Mouse (Mus musculus) adrenal gland, adult (tissue): ENCODE results near the gene Trpv6.
A peak's percentile ranks its signal among the peaks of the same experiment; 100 is the strongest.

Experiments
- DNase-seq, 2 experiments: peaks; one replicate each; pipeline ENCODE4 v3.0.0; 2022 to 2023; ENCODE audit warnings: low spot score in 1 of 2; ENCODE audit not compliant: inconsistent age in 2 of 2

Trpv6 gene

GRCm38 (mm10) chr6:41622661-41623060 is 13.5 kb downstream of the Trpv6 start:
- no peak for DNase-seq

GRCm38 (mm10) chr6:41621241-41621990 is 14.8 kb downstream of the Trpv6 start:
- DNase-seq = no peak

GRCm38 (mm10) chr6:41620173-41620798 is 15.9 kb downstream of the Trpv6 start:
- no peak for DNase-seq

GRCm38 (mm10) chr6:41607637-41608036 is 28.6 kb downstream of the Trpv6 start:
- DNase-seq = peak in 1 of 2 experiments; percentile 16

GRCm38 (mm10) chr6:41606214-41606613 is 30.0 kb downstream of the Trpv6 start:
- DNase-seq = peak; percentile 35 to 87

- no peak for DNase-seq
Observed at GRCm38 (mm10) chr6:41605794-41606104, 30.5 kb downstream of the Trpv6 start.

- DNase-seq = peak; percentile 74 to 94
Observed at GRCm38 (mm10) chr6:41605061-41605793, 31.0 kb downstream of the Trpv6 start, which contains the start of gene Ephb6. Ephb6 (plus strand) TSS chr6:41605482.

GRCm38 (mm10) chr6:41604401-41605050 is 31.7 kb downstream of the Trpv6 start:
- peak; percentile 23 to 83 for DNase-seq

GRCm38 (mm10) chr6:41582189-41582588 is 54.0 kb downstream of the Trpv6 start:
- DNase-seq = no peak

GRCm38 (mm10) chr6:41581295-41581694 is 54.9 kb downstream of the Trpv6 start:
- no peak for DNase-seq

- DNase-seq = no peak
Observed at GRCm38 (mm10) chr6:41577297-41577696, 58.9 kb downstream of the Trpv6 start.

GRCm38 (mm10) chr6:41576526-41577097 is 59.6 kb downstream of the Trpv6 start:
- DNase-seq = no peak
